Mouse (Mus musculus): Measurements from ENCODE around the gene Tmed10. TPM values are rescaled to one million over a fixed set of nuclear protein-coding genes. Genes with fewer than 3 reads are reported as not detected.
A peak's percentile ranks its signal among the peaks of the same experiment; 100 is the strongest.

Tmed10 gene
- polyA plus RNA-seq (2015; fragmentation: Nextera tagmentation; extraction: Ambion mirVana) = 359 and 399 TPM in 2 replicates

GRCm38 (mm10) chr12:85374561-85375272 is at the start of gene Tmed10:
TSS of gene Tmed10 (minus strand) at chr12:85374847.
- Histone ChIP-seq H3K9ac (peak within 1 kb of the TSS; percentile 47), H3K4me2 (peak within 1 kb of the TSS; percentile 58), H3K27ac (peak within 1 kb of the TSS; percentile 85), H3K36me3 (no peaks in the 10 kb centered on the region), H3K4me3 (replicated peaks) (peak within 1 kb of the TSS; percentile 58), H3K4me1 (peaks cover 10% of the 10 kb centered on the region), H3K9me3 (no peaks in the 10 kb centered on the region), H3K27me3 (replicated peaks) (no peaks in the 10 kb centered on the region)
- under 1% methylated on average over 37 of the region's 37 CpGs for WGBS
- ATAC-seq (ENCODE audit: insufficient read depth, low FRiP score, low read depth) = peak; percentile 92

GRCm38 (mm10) chr12:85423236-85423635 is 48.6 kb upstream of the Tmed10 start:
- peaks cover 10% of the 10 kb centered on the region; the same call in 1 of the 2 replicates for H3K4me1 ChIP-seq
- H3K36me3 ChIP-seq = no peaks in the 10 kb centered on the region
- ATAC-seq (ENCODE audit: insufficient read depth, low FRiP score, low read depth) = no peak
- 86% methylated on average over 11 of the region's 11 CpGs for WGBS
- H3K9me3 ChIP-seq = no peaks in the 10 kb centered on the region
- no peak overlapping the region for H3K27ac ChIP-seq
- H3K27me3 ChIP-seq (replicated peaks) = no peaks in the 10 kb centered on the region
- no peak overlapping the region for H3K4me3 ChIP-seq (replicated peaks)
- no peak overlapping the region for H3K4me2 ChIP-seq
- no peak overlapping the region for H3K9ac ChIP-seq

GRCm38 (mm10) chr12:85422536-85422935 is 47.9 kb upstream of the Tmed10 start:
- no peaks in the 10 kb centered on the region for H3K9me3 ChIP-seq
- no peak overlapping the region for H3K4me3 ChIP-seq (replicated peaks)
- no peak overlapping the region for H3K4me2 ChIP-seq
- peaks cover 10% of the 10 kb centered on the region; the same call in 1 of the 2 replicates for H3K4me1 ChIP-seq
- no peaks in the 10 kb centered on the region for H3K36me3 ChIP-seq
- 67% methylated on average over 8 of the region's 8 CpGs for WGBS
- ATAC-seq (ENCODE audit: insufficient read depth, low FRiP score, low read depth) = no peak
- H3K9ac ChIP-seq = no peak overlapping the region
- no peaks in the 10 kb centered on the region for H3K27me3 ChIP-seq (replicated peaks)
- H3K27ac ChIP-seq = no peak overlapping the region

GRCm38 (mm10) chr12:85420945-85421344 is 46.3 kb upstream of the Tmed10 start:
- Histone ChIP-seq H3K36me3 (no peaks in the 10 kb centered on the region), H3K4me3 (replicated peaks) (no peak overlapping the region), H3K27ac (no peak overlapping the region), H3K27me3 (replicated peaks) (no peaks in the 10 kb centered on the region), H3K4me2 (no peak overlapping the region), H3K4me1 (0 out of 2 replicates have a peak, but pooled peaks cover 5% of the 10 kb centered on the region), H3K9me3 (no peaks in the 10 kb centered on the region), H3K9ac (no peak overlapping the region)
- WGBS = 67% methylated on average over 9 of the region's 9 CpGs
- no peak for ATAC-seq (ENCODE audit: insufficient read depth, low FRiP score, low read depth)

- Histone ChIP-seq H3K4me3 (replicated peaks) (no peak overlapping the region), H3K36me3 (no peaks in the 10 kb centered on the region), H3K4me1 (no peaks in the 10 kb centered on the region), H3K27ac (no peak overlapping the region), H3K9ac (no peak overlapping the region), H3K4me2 (no peak overlapping the region), H3K27me3 (replicated peaks) (no peaks in the 10 kb centered on the region), H3K9me3 (no peaks in the 10 kb centered on the region)
- WGBS = 69% methylated on average over 9 of the region's 9 CpGs
- ATAC-seq (ENCODE audit: insufficient read depth, low FRiP score, low read depth) = no peak
These were observed 43.2 kb upstream of the Tmed10 start for GRCm38 (mm10) chr12:85417845-85418244.

GRCm38 (mm10) chr12:85416298-85416697 is 41.7 kb upstream of the Tmed10 start:
- no peaks in the 10 kb centered on the region for H3K27me3 ChIP-seq (replicated peaks)
- ATAC-seq (ENCODE audit: insufficient read depth, low FRiP score, low read depth) = no peak
- WGBS = 78% methylated on average over 5 of the region's 5 CpGs
- H3K9ac ChIP-seq = no peak overlapping the region
- H3K9me3 ChIP-seq = no peaks in the 10 kb centered on the region
- H3K4me2 ChIP-seq = no peak overlapping the region
- H3K36me3 ChIP-seq = no peaks in the 10 kb centered on the region
- no peaks in the 10 kb centered on the region for H3K4me1 ChIP-seq
- H3K4me3 ChIP-seq (replicated peaks) = no peak overlapping the region
- no peak overlapping the region for H3K27ac ChIP-seq

GRCm38 (mm10) chr12:85415876-85416275 is 41.2 kb upstream of the Tmed10 start:
- Histone ChIP-seq H3K9ac (no peak overlapping the region), H3K27me3 (replicated peaks) (no peaks in the 10 kb centered on the region), H3K9me3 (no peaks in the 10 kb centered on the region), H3K36me3 (no peaks in the 10 kb centered on the region), H3K4me2 (no peak overlapping the region), H3K4me3 (replicated peaks) (no peak overlapping the region), H3K27ac (no peak overlapping the region), H3K4me1 (no peaks in the 10 kb centered on the region)
- no peak for ATAC-seq (ENCODE audit: insufficient read depth, low FRiP score, low read depth)
- WGBS = 78% methylated on average over 3 of the region's 3 CpGs

- whole genome bisulfite sequencing = 70% methylated on average over 2 of the region's 2 CpGs
- no peaks in the 10 kb centered on the region for H3K36me3 ChIP-seq
- no peak overlapping the region for H3K4me2 ChIP-seq
- no peaks in the 10 kb centered on the region for H3K27me3 ChIP-seq (replicated peaks)
- H3K9ac ChIP-seq = no peak overlapping the region
- H3K9me3 ChIP-seq = no peaks in the 10 kb centered on the region
- H3K27ac ChIP-seq = no peak overlapping the region
- ATAC-seq (ENCODE audit: insufficient read depth, low FRiP score, low read depth) = no peak
- no peak overlapping the region for H3K4me3 ChIP-seq (replicated peaks)
- no peaks in the 10 kb centered on the region for H3K4me1 ChIP-seq
These were observed 36.5 kb upstream of the Tmed10 start for GRCm38 (mm10) chr12:85411136-85411535.

- Histone ChIP-seq H3K27ac (no peak overlapping the region), H3K9me3 (no peaks in the 10 kb centered on the region), H3K4me1 (no peaks in the 10 kb centered on the region; the same call in 1 of the 2 replicates), H3K27me3 (replicated peaks) (no peaks in the 10 kb centered on the region), H3K4me3 (replicated peaks) (no peak overlapping the region), H3K36me3 (no peaks in the 10 kb centered on the region), H3K4me2 (no peak overlapping the region), H3K9ac (no peak overlapping the region)
- 57% methylated on average over 4 of the region's 4 CpGs for WGBS
- ATAC-seq (ENCODE audit: insufficient read depth, low FRiP score, low read depth) = no peak
These were observed 23.3 kb upstream of the Tmed10 start for GRCm38 (mm10) chr12:85397960-85398272.

GRCm38 (mm10) chr12:85397063-85397959 is 22.7 kb upstream of the Tmed10 start:
- peak overlapping the region; percentile 9; the same call in 1 of the 2 replicates for H3K27ac ChIP-seq
- no peak for ATAC-seq (ENCODE audit: insufficient read depth, low FRiP score, low read depth)
- 59% methylated on average over 18 of the region's 18 CpGs for WGBS

GRCm38 (mm10) chr12:85393981-85394380 is 19.3 kb upstream of the Tmed10 start:
- Histone ChIP-seq H3K4me2 (no peak overlapping the region), H3K4me3 (replicated peaks) (no peak overlapping the region), H3K36me3 (no peaks in the 10 kb centered on the region), H3K4me1 (peaks cover 4% of the 10 kb centered on the region; the same call in 1 of the 2 replicates), H3K9ac (no peak overlapping the region), H3K27ac (no peak overlapping the region), H3K9me3 (no peaks in the 10 kb centered on the region), H3K27me3 (replicated peaks) (no peaks in the 10 kb centered on the region)
- no peak for ATAC-seq (ENCODE audit: insufficient read depth, low FRiP score, low read depth)
- 57% methylated on average over 7 of the region's 7 CpGs for WGBS

More at GRCm38 (mm10) chr12:85397063-85397959, 22.7 kb upstream of the Tmed10 start:
- H3K27me3 ChIP-seq (replicated peaks) = no peaks in the 10 kb centered on the region
- H3K9me3 ChIP-seq = no peaks in the 10 kb centered on the region
- H3K4me3 ChIP-seq (replicated peaks) = no peak overlapping the region
- H3K9ac ChIP-seq = no peak overlapping the region
- H3K36me3 ChIP-seq = no peaks in the 10 kb centered on the region
- no peak overlapping the region for H3K4me2 ChIP-seq
- H3K4me1 ChIP-seq = no peaks in the 10 kb centered on the region; the same call in 1 of the 2 replicates

- no peak overlapping the region for H3K27ac ChIP-seq
- H3K4me3 ChIP-seq (replicated peaks) = no peak overlapping the region
- 80% methylated on average over 5 of the region's 5 CpGs for WGBS
- no peaks in the 10 kb centered on the region for H3K9me3 ChIP-seq
- no peaks in the 10 kb centered on the region for H3K36me3 ChIP-seq
- no peak for ATAC-seq (ENCODE audit: insufficient read depth, low FRiP score, low read depth)
- H3K4me2 ChIP-seq = no peak overlapping the region
- peaks cover 4% of the 10 kb centered on the region; the same call in 1 of the 2 replicates for H3K4me1 ChIP-seq
- no peaks in the 10 kb centered on the region for H3K27me3 ChIP-seq (replicated peaks)
- no peak overlapping the region for H3K9ac ChIP-seq
These were observed 18.9 kb upstream of the Tmed10 start for GRCm38 (mm10) chr12:85393526-85393925.

Data from stomach, embryonic 15.5 days (tissue).